In genomic region chr15:84069455-84070050, GRCm38 (mm10) we compare ENCODE assay signal across 16 mouse cellular contexts. TPM values are rescaled to one million over a fixed set of nuclear protein-coding genes. Genes with fewer than 3 reads are reported as not detected.
DNase-seq lines count a peak whose midpoint lies in the region; ATAC-seq and TF ChIP-seq lines count a peak whose summit lies in the region.
"Had no signal": no experiment of that assay in that cellular context is flagged by ENCODE, and none has a peak within 500 bp of the region (broad histone marks: within the 10 kb centered on the region; RNA-seq: fewer than 3 reads in every experiment).

No protein-coding gene starts in this region.

- no peak for ATAC-seq in lung, embryonic 14.5 days (ENCODE audit: insufficient read depth)
- no peak for ATAC-seq in forebrain, embryonic 14.5 days
- no peak for ATAC-seq in neural tube, embryonic 15.5 days (ENCODE audit: low FRiP score)
- ATAC-seq: lung, postnatal 0 days had no signal

- peaks cover 51% of the 10 kb centered on the region for H3K27me3 ChIP-seq in lung, embryonic 14.5 days (ENCODE audit: insufficient read depth, low read length)
- H3K27me3 ChIP-seq in forebrain, embryonic 14.5 days (replicated peaks; ENCODE audit: control insufficient read depth, insufficient read depth, low read length) = no peaks in the 10 kb centered on the region
- H3K27me3 ChIP-seq in limb, embryonic 10.5 days (ENCODE audit: low read depth, poor library complexity, severe bottlenecking) = peaks cover 95% of the 10 kb centered on the region
- H3K27me3 ChIP-seq in neural tube, embryonic 15.5 days (replicated peaks) = peaks cover 35% of the 10 kb centered on the region

- no peak overlapping the region for H3K27ac ChIP-seq in lung, embryonic 14.5 days (ENCODE audit: low read depth)
- peak overlapping the region; percentile 59 for H3K27ac ChIP-seq in forebrain, embryonic 14.5 days (ENCODE audit: low read depth, low read length)
- H3K27ac ChIP-seq in limb, embryonic 10.5 days = no peak overlapping the region
- 0 out of 2 replicates have a peak overlapping the region, but pooled peaks have one; percentile 0 for H3K27ac ChIP-seq in neural tube, embryonic 15.5 days (replicated peaks)
- H3K27ac ChIP-seq: heart, embryonic 15.5 days had no signal

- H3K4me3 ChIP-seq in lung, embryonic 14.5 days (ENCODE audit: low read depth, low read length) = no peak overlapping the region
- H3K4me3 ChIP-seq in forebrain, embryonic 14.5 days (ENCODE audit: low read depth, low read length) = no peak overlapping the region
- peak overlapping the region; percentile 15; the same call in 1 of the 2 replicates for H3K4me3 ChIP-seq in limb, embryonic 10.5 days
- no peak overlapping the region for H3K4me3 ChIP-seq in neural tube, embryonic 15.5 days (replicated peaks)
- H3K4me3 ChIP-seq: heart, embryonic 15.5 days; myocyte had no signal

- peak overlapping the region; percentile 23; the same call in 1 of the 2 replicates for H3K4me2 ChIP-seq in lung, embryonic 14.5 days
- peak overlapping the region; percentile 32 for H3K4me2 ChIP-seq in forebrain, embryonic 14.5 days (ENCODE audit: low read length)
- H3K4me2 ChIP-seq in neural tube, embryonic 15.5 days = peak overlapping the region; percentile 29
- H3K4me2 ChIP-seq: heart, embryonic 15.5 days had no signal

- 8% methylated on average over 16 of the region's 16 CpGs for WGBS in lung, embryonic 14.5 days
- 8% methylated on average over 16 of the region's 16 CpGs for WGBS in forebrain, embryonic 14.5 days
- 10% methylated on average over 16 of the region's 16 CpGs for WGBS in limb, embryonic 10.5 days
- 6% methylated on average over 16 of the region's 16 CpGs for WGBS in neural tube, embryonic 15.5 days

- no peak for DNase-seq in lung, embryonic 14.5 days
- DNase-seq in lung, postnatal 10 days = no peak
- peak; percentile 59 for DNase-seq in forebrain, embryonic 14.5 days (ENCODE audit: low spot score)
- DNase-seq in limb, embryonic 10.5 days (ENCODE audit: low spot score) = no peak
- no peak for DNase-seq in spleen, adult 12 weeks (ENCODE audit: low spot score)
- no peak for DNase-seq in spleen, postnatal 14 days (ENCODE audit: low spot score in 2 of 2)
- no peak for DNase-seq in adrenal gland, postnatal 25 days
- DNase-seq: cerebellum, postnatal 25 days; kidney, postnatal 25 days; right cerebral cortex, postnatal 14 days had no signal

- TF ChIP-seq CTCF in lung, embryonic 14.5 days (IDR thresholded peaks at IDR 0.05; ENCODE audit: low read depth) = no peak

- H3K4me1 ChIP-seq in lung, embryonic 14.5 days (ENCODE audit: insufficient read depth) = no peaks in the 10 kb centered on the region
- H3K4me1 ChIP-seq in forebrain, embryonic 14.5 days (ENCODE audit: control insufficient read depth, insufficient read depth, low read length) = peaks cover 15% of the 10 kb centered on the region; the same call in 1 of the 2 replicates
- H3K4me1 ChIP-seq in limb, embryonic 10.5 days = peaks cover 30% of the 10 kb centered on the region
- H3K4me1 ChIP-seq in neural tube, embryonic 15.5 days = peaks cover 37% of the 10 kb centered on the region

- H3K36me3 ChIP-seq in lung, embryonic 14.5 days (ENCODE audit: insufficient read depth) = no peaks in the 10 kb centered on the region
- H3K36me3 ChIP-seq in forebrain, embryonic 14.5 days (ENCODE audit: control insufficient read depth, insufficient read depth, low read length) = no peaks in the 10 kb centered on the region
- H3K36me3 ChIP-seq in limb, embryonic 10.5 days = no peaks in the 10 kb centered on the region
- no peaks in the 10 kb centered on the region for H3K36me3 ChIP-seq in neural tube, embryonic 15.5 days
- H3K36me3 ChIP-seq: heart, embryonic 15.5 days had no signal

- no peaks in the 10 kb centered on the region for H3K9me3 ChIP-seq in lung, embryonic 14.5 days (ENCODE audit: low read depth, low read length)
- no peaks in the 10 kb centered on the region for H3K9me3 ChIP-seq in forebrain, embryonic 14.5 days (replicated peaks; ENCODE audit: control insufficient read depth, low read length)
- no peaks in the 10 kb centered on the region; the same call in 1 of the 2 replicates for H3K9me3 ChIP-seq in limb, embryonic 10.5 days (replicated peaks)
- H3K9me3 ChIP-seq in neural tube, embryonic 15.5 days (replicated peaks) = no peaks in the 10 kb centered on the region
- H3K9me3 ChIP-seq: heart, embryonic 15.5 days had no signal

- H3K9ac ChIP-seq in lung, embryonic 14.5 days = no peak overlapping the region
- no peak overlapping the region for H3K9ac ChIP-seq in forebrain, embryonic 14.5 days (ENCODE audit: low read length)
- H3K9ac ChIP-seq in neural tube, embryonic 15.5 days (replicated peaks) = no peak overlapping the region
- H3K9ac ChIP-seq: heart, embryonic 15.5 days had no signal

RNA-seq across cellular contexts. Expression of gene Efcab6, which starts 4.4 kb away (rescaled TPM):
- polyA plus RNA-seq in lung, embryonic 14.5 days (2014; fragmentation: Nextera tagmentation; extraction: Ambion mirVana) = 0.33 and 0.77 TPM in 2 replicates
- 2.1 and 3.0 TPM in 2 replicates for polyA plus RNA-seq in forebrain, embryonic 14.5 days (2014; fragmentation: Nextera tagmentation; extraction: Ambion mirVana)
- polyA plus RNA-seq in limb, embryonic 10.5 days (2016; fragmentation: Nextera tagmentation; extraction: Ambion mirVana) = not detected in 2 replicates
- 0.82 TPM in 2 replicates for polyA plus RNA-seq in neural tube, embryonic 15.5 days (2015; fragmentation: Nextera tagmentation; extraction: Ambion mirVana)
- total RNA-seq in adrenal gland, postnatal 25 days (2021) = 0.21 TPM in 1 of 2 replicates, not detected in the other
- total RNA-seq: CH12.LX had no signal
- polyA plus RNA-seq: myocyte had no signal

RNA-seq across cellular contexts. Expression of gene Sult4a1, which starts 36.0 kb away (rescaled TPM):
- 0.62 and 0.75 TPM in 2 replicates for polyA plus RNA-seq in lung, embryonic 14.5 days (2014; fragmentation: Nextera tagmentation; extraction: Ambion mirVana)
- polyA plus RNA-seq in forebrain, embryonic 14.5 days (2014; fragmentation: Nextera tagmentation; extraction: Ambion mirVana) = 40.4 and 51.4 TPM in 2 replicates
- polyA plus RNA-seq in limb, embryonic 10.5 days (2016; fragmentation: Nextera tagmentation; extraction: Ambion mirVana) = 1.2 and 1.3 TPM in 2 replicates
- 130 and 150 TPM in 2 replicates for polyA plus RNA-seq in neural tube, embryonic 15.5 days (2015; fragmentation: Nextera tagmentation; extraction: Ambion mirVana)
- total RNA-seq in adrenal gland, postnatal 25 days (2021) = 3.0 and 4.1 TPM in 2 replicates
- total RNA-seq: CH12.LX had no signal
- polyA plus RNA-seq: myocyte had no signal

RNA-seq across cellular contexts. Expression of gene Pnpla5, which starts 53.4 kb away (rescaled TPM):
- not detected in 2 replicates for polyA plus RNA-seq in lung, embryonic 14.5 days (2014; fragmentation: Nextera tagmentation; extraction: Ambion mirVana)
- polyA plus RNA-seq in forebrain, embryonic 14.5 days (2014; fragmentation: Nextera tagmentation; extraction: Ambion mirVana) = not detected in 2 replicates
- polyA plus RNA-seq in limb, embryonic 10.5 days (2016; fragmentation: Nextera tagmentation; extraction: Ambion mirVana) = not detected in 2 replicates
- not detected in 2 replicates for polyA plus RNA-seq in neural tube, embryonic 15.5 days (2015; fragmentation: Nextera tagmentation; extraction: Ambion mirVana)
- total RNA-seq in adrenal gland, postnatal 25 days (2021) = not detected in 2 replicates
- total RNA-seq: CH12.LX; left cerebral cortex, postnatal 4 days had no signal
- polyA plus RNA-seq: heart, embryonic 15.5 days; lung, postnatal 0 days; myocyte had no signal

Comparison
In these comparisons a context has a peak if more than half of its experiments do, and no peak if none do; other contexts are left out.
1. H3K27ac ChIP-seq: peak in forebrain, embryonic 14.5 days (single experiment) and neural tube, embryonic 15.5 days (single experiment); none in lung, embryonic 14.5 days (single experiment) and limb, embryonic 10.5 days (single experiment).
2. RNA of gene Sult4a1, which starts 36.0 kb away (polyA plus RNA-seq): 130 to 150 TPM in neural tube, embryonic 15.5 days and 40.4 to 51.4 TPM in forebrain, embryonic 14.5 days; 1.2 to 1.3 TPM in limb, embryonic 10.5 days and 0.62 to 0.75 TPM in lung, embryonic 14.5 days; every median in the first group is over 10 times any median in the second.
3. Peak in every context shown above with its lines, with median percentiles within 50 percentile points of each other: H3K4me2 ChIP-seq.